Mouse (Mus musculus): ENCODE data around the gene Tlr4.

Tlr4 gene

DNA sequence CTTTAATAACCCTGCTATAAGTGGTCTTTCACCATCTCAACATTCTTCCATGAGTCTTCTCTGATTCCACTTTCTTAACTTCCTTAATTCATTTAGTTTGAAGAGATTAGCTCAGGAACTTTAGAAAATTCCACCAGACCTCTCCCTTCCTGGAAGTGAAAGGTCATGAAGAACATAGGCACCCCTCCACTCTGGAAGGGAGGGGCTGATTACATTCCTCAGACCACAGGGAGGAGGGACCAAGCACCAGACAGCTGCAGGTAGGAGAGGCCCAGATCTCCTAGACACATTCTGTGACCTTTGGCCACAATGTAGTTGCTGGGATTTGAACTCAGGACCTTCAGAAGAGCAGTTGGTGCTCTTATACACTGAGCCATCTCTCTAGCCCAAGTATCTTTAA, 72.7 kb downstream of the Tlr4 start:
- peak; percentile 35 for DNase-seq (ENCODE audit: low read depth, low spot score)

GRCm38 (mm10) chr4:66901498-66901897, 74.1 kb downstream of the Tlr4 start:
- no peak for DNase-seq (ENCODE audit: low read depth, low spot score)

DNA sequence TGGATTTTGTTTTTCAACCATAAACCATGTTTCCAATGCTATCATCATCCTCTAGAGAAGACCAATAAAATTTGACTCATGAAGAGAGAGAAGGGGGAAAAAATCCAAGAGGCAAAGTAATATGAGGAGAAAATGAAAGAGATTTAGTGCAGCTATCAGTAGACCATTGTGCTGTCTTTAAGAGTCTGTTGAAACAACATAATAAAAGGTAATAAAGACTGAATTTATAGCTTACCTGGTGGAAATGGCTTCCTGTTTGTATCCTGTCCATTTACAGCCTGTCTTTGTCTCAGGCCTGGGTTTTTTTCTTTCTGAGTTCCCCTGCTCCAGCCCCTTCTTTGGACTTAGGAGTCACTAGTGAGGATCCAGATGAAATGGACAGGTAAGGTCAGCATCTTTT, 81.0 kb downstream of the Tlr4 start:
- DNase-seq (ENCODE audit: low read depth, low spot score) = no peak

GRCm38 (mm10) chr4:66919630-66920372, 92.4 kb downstream of the Tlr4 start:
- no peak for DNase-seq (ENCODE audit: low read depth, low spot score)

DNA sequence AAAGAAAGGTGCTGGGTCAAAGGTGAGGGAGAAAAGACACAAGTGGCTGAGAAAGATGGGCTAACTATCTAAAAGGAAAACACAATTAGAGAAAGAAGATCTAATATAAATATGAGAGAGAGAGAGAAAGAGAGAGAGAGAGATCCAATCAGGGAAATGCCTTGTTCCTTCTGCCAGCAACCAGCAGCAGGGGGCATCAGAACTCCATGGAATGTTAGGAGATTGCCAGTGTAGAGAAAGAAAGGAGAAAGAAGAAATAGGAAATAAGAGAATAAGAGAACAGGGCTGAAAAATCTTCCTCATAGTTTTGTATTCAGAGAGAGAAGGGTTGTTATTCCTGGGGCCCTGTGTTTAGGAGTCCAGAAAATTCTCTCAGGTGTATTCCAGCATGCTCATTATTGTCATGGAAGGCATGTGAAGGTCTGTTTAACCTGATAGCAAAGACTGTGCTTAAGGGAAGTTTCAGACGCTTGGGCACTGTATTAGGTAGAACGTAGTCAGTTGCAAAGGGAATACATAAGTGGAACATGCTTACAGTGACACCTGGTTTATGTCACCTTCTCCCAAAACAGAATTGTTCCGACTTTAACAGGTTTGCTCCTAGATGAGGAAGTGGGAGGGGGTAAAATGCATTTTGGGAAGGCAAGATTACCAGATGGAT, 96.4 kb downstream of the Tlr4 start:
- DNase-seq (ENCODE audit: low read depth, low spot score) = no peak

GRCm38 (mm10) chr4:66926066-66926465, 98.7 kb downstream of the Tlr4 start:
- no peak for DNase-seq (ENCODE audit: low read depth, low spot score)

- no peak for DNase-seq (ENCODE audit: low read depth, low spot score)
Observed at GRCm38 (mm10) chr4:66927537-66928088, 100.2 kb downstream of the Tlr4 start.

DNA sequence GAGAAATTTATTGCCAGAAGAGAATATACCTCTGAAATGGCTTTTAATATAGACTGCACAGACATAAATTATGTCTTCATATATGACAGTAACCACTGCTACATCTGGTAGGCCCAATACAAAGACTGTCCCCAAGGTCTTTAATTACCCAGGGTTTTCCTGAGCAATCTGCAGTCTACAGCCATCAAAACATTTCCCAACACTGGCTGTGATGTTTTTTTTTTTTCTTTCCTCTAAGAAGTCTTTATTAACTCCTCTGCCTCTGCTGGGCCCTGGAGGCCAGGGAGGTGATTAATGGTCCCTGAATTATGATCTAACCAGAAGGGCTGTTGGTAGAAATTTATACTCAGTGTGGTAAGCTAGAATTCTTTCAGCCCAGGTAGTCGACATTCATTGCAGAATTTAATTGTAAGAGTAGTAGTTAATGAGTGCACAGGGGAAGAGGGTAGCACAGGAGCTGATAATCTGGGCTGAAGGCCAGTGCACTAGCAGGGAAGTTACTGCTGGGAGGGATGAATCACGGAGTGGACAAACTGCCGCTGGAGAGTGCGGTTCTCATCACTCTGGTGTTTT, 111.2 kb downstream of the Tlr4 start:
- DNase-seq (ENCODE audit: low read depth, low spot score) = no peak

GRCm38 (mm10) chr4:66941894-66942293, 114.5 kb downstream of the Tlr4 start:
- DNase-seq (ENCODE audit: low read depth, low spot score) = no peak

DNA sequence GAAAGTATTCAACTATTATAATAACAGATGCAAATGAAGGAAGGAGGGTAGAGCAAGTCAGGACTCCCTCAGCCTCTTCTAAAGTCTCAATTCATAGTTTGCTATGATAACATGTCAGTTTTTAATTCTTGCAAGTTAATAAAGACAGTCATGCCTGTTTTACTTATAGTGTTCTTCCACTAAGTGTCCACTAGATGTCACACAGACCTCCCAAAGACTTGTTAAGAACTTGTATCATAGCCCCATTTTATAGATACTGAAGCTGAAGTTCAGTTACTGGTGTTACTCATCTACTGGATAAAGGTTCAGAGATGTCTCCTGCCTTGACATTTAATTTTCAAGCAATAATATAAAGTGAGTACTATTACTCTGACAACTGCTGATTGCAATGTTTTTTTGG, 116.3 kb downstream of the Tlr4 start:
- peak; percentile 19 for DNase-seq (ENCODE audit: low read depth, low spot score)

GRCm38 (mm10) chr4:66947657-66948056, 120.3 kb downstream of the Tlr4 start:
- no peak for DNase-seq (ENCODE audit: low read depth, low spot score)

- no peak for DNase-seq (ENCODE audit: low read depth, low spot score)
Observed at GRCm38 (mm10) chr4:66974918-66975317, 147.5 kb downstream of the Tlr4 start.

Measured in ES-CJ7 (cell line).